Mouse (Mus musculus): Measurements from ENCODE around the gene Olfr575.

DNA sequence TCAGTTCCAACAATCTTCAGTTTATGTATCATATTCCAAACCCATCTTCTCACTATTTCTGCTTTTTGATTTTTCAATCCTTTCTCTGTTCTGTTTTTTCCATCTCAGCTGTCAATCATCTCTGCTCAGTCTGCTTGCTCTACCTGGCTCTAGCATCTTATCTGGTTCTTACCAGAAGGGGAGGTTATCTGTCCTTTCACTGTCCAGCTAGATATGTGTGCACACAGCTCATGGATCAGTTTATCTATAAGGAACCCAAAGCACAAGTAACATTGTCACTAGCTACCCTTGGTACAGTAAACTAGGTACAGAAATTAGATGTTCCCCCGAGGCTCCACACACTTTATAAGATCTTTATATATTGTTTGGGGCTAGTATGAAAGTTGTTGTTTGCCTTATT is 15.2 kb downstream of the Olfr575 start:
- no peak for TF ChIP-seq CTCF (IDR thresholded peaks at IDR 0.05; ENCODE audit: low read depth)
- peak; percentile 43; the same call in 1 of the 2 replicates for TF ChIP-seq EP300 (IDR thresholded peaks at IDR 0.05; ENCODE audit: low read depth)

Measured in liver, embryonic 14.5 days (tissue).